ENCODE assay signal across 26 mouse cellular contexts in the genomic region with DNA sequence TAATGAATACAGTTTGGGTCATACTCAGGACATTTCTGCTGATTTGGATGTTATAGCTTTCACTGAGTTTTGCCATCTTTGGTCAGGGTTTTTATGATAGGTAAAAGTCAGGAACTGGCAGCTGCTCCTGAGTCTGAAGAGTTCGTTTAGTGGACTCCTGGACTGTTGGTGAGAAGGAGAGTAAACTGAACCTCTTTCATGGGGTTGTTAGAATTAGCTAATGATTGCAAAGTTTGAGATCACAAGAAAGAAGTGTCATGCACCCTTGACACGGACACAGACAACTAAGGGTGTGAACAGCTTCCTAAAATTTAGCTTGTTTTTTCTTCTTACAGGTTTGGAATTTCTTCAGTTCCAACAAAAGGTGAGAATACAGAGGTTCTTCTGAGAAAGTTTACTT. TPM values are rescaled to one million over a fixed set of nuclear protein-coding genes. Genes with fewer than 3 reads are reported as not detected.
DNase-seq lines count a peak whose midpoint lies in the region; ATAC-seq lines count a peak whose summit lies in the region.
"Had no signal": no experiment of that assay in that cellular context is flagged by ENCODE, and none has a peak within 500 bp of the region (broad histone marks: within the 10 kb centered on the region; RNA-seq: fewer than 3 reads in every experiment).

No protein-coding gene starts in this region.

- 0 out of 2 replicates have a peak, but pooled peaks cover 3% of the 10 kb centered on the region for H3K4me1 ChIP-seq in kidney, embryonic 16.5 days (ENCODE audit: insufficient read depth, low read length)
- H3K4me1 ChIP-seq in kidney, embryonic 15.5 days, result peaks cover 10% of the 10 kb centered on the region; the same call in 1 of the 2 replicates
- H3K4me1 ChIP-seq: embryonic facial prominence, embryonic 12.5 days; embryonic facial prominence, embryonic 15.5 days; heart, embryonic 12.5 days; hindbrain, embryonic 10.5 days; hindbrain, embryonic 13.5 days had no signal

- no peaks in the 10 kb centered on the region for H3K27me3 ChIP-seq in kidney, embryonic 16.5 days (ENCODE audit: insufficient read depth, low read length)
- H3K27me3 ChIP-seq in kidney, embryonic 15.5 days, result no peaks in the 10 kb centered on the region
- H3K27me3 ChIP-seq: embryonic facial prominence, embryonic 12.5 days; embryonic facial prominence, embryonic 15.5 days; heart, embryonic 12.5 days; heart, embryonic 15.5 days; hindbrain, embryonic 13.5 days had no signal

- H3K27ac ChIP-seq in kidney, embryonic 16.5 days (ENCODE audit: low read length), result no peak overlapping the region
- H3K27ac ChIP-seq in kidney, embryonic 15.5 days, result no peak overlapping the region
- H3K27ac ChIP-seq: embryonic facial prominence, embryonic 12.5 days; embryonic facial prominence, embryonic 15.5 days; gastrocnemius, adult 2 months; heart, embryonic 15.5 days; hindbrain, embryonic 10.5 days; hindbrain, embryonic 13.5 days had no signal

- no peak for ATAC-seq in kidney, embryonic 16.5 days (ENCODE audit: low FRiP score, low TSS enrichment)
- no peak for ATAC-seq in kidney, embryonic 15.5 days (replicated peaks; ENCODE audit: low FRiP score)
- ATAC-seq: CD4-positive, CD25-positive, alpha-beta regulatory T cell, adult 4 months; forebrain, embryonic 14.5 days; forebrain, postnatal 0 days had no signal

- H3K4me2 ChIP-seq in kidney, embryonic 16.5 days (replicated peaks; ENCODE audit: low read depth, low read length), result no peak overlapping the region
- H3K4me2 ChIP-seq in kidney, embryonic 15.5 days, result no peak overlapping the region
- H3K4me2 ChIP-seq: embryonic facial prominence, embryonic 12.5 days; embryonic facial prominence, embryonic 15.5 days; heart, embryonic 12.5 days; heart, embryonic 15.5 days; hindbrain, embryonic 13.5 days had no signal

- 35% methylated on average over 2 of the region's 2 CpGs for WGBS in kidney, embryonic 16.5 days
- 20% methylated on average over 2 of the region's 2 CpGs for WGBS in kidney, embryonic 15.5 days

- no peak overlapping the region for H3K9ac ChIP-seq in kidney, embryonic 16.5 days (replicated peaks; ENCODE audit: low read length)
- no peak overlapping the region for H3K9ac ChIP-seq in kidney, embryonic 15.5 days
- H3K9ac ChIP-seq: embryonic facial prominence, embryonic 12.5 days; embryonic facial prominence, embryonic 15.5 days; forebrain, postnatal 0 days; heart, embryonic 12.5 days; heart, embryonic 15.5 days; hindbrain, embryonic 13.5 days had no signal

- no peaks in the 10 kb centered on the region for H3K9me3 ChIP-seq in kidney, embryonic 16.5 days (ENCODE audit: low read length)
- H3K9me3 ChIP-seq in kidney, embryonic 15.5 days (replicated peaks), result no peaks in the 10 kb centered on the region
- H3K9me3 ChIP-seq: embryonic facial prominence, embryonic 12.5 days; embryonic facial prominence, embryonic 15.5 days; heart, embryonic 12.5 days; heart, embryonic 15.5 days; hindbrain, embryonic 10.5 days; hindbrain, embryonic 13.5 days had no signal

- H3K36me3 ChIP-seq in kidney, embryonic 16.5 days (ENCODE audit: insufficient read depth, low read length), result peaks cover 35% of the 10 kb centered on the region
- H3K36me3 ChIP-seq in kidney, embryonic 15.5 days, result peaks cover 70% of the 10 kb centered on the region

- DNase-seq in kidney, adult 8-10 months, result peak; percentile 5 to 19
- DNase-seq in kidney, postnatal 14 days, result peak; percentile 8
- peak; percentile 29 to 33 for DNase-seq in kidney, postnatal 36 days
- peak; percentile 29 for DNase-seq in yolk sac, embryonic 10.5 days (ENCODE audit: low spot score)
- DNase-seq: adrenal gland, adult 2 months; adrenal gland, postnatal 14 days; cerebellum, adult 11 months; cerebellum, adult 2 months; cerebellum, adult 9-11 months; cerebellum, postnatal 25 days; forebrain, postnatal 0 days; gastrocnemius, adult 2 months; gastrocnemius, postnatal 25 days; heart, adult 18-20 months; heart, postnatal 10 days; heart, postnatal 36 days had no signal

- no peak overlapping the region for H3K4me3 ChIP-seq in kidney, embryonic 16.5 days (ENCODE audit: low read length)
- no peak overlapping the region for H3K4me3 ChIP-seq in kidney, embryonic 15.5 days (replicated peaks)
- H3K4me3 ChIP-seq: embryonic facial prominence, embryonic 12.5 days; embryonic facial prominence, embryonic 15.5 days; gastrocnemius, adult 2 months; heart, embryonic 12.5 days; heart, embryonic 15.5 days; hindbrain, embryonic 10.5 days; hindbrain, embryonic 13.5 days had no signal

RNA-seq across cellular contexts. Expression of gene Ormdl2, which starts 27.0 kb away (rescaled TPM):
- polyA plus RNA-seq in kidney, embryonic 16.5 days (2015; fragmentation: Nextera tagmentation; extraction: Ambion mirVana), result 94.4 and 100 TPM in 2 replicates
- polyA plus RNA-seq in kidney, embryonic 15.5 days (2015; fragmentation: Nextera tagmentation; extraction: Ambion mirVana), result 80.9 and 83.4 TPM in 2 replicates

RNA-seq across cellular contexts. Expression of gene Sarnp, which starts 31.3 kb away (rescaled TPM):
- 194 and 198 TPM in 2 replicates for polyA plus RNA-seq in kidney, embryonic 16.5 days (2015; fragmentation: Nextera tagmentation; extraction: Ambion mirVana)
- polyA plus RNA-seq in kidney, embryonic 15.5 days (2015; fragmentation: Nextera tagmentation; extraction: Ambion mirVana), result 208 and 213 TPM in 2 replicates

RNA-seq across cellular contexts. Expression of gene Gdf11, which starts 43.1 kb away (rescaled TPM):
- 6.8 and 7.8 TPM in 2 replicates for polyA plus RNA-seq in kidney, embryonic 16.5 days (2015; fragmentation: Nextera tagmentation; extraction: Ambion mirVana)
- 7.2 and 8.7 TPM in 2 replicates for polyA plus RNA-seq in kidney, embryonic 15.5 days (2015; fragmentation: Nextera tagmentation; extraction: Ambion mirVana)

RNA-seq across cellular contexts. Expression of gene Tmem198b, which starts 44.3 kb away (rescaled TPM):
- polyA plus RNA-seq in kidney, embryonic 16.5 days (2015; fragmentation: Nextera tagmentation; extraction: Ambion mirVana), result 19.3 and 22.9 TPM in 2 replicates
- polyA plus RNA-seq in kidney, embryonic 15.5 days (2015; fragmentation: Nextera tagmentation; extraction: Ambion mirVana), result 16.7 and 20.6 TPM in 2 replicates

RNA-seq across cellular contexts. Expression of gene Dnajc14, which starts 44.6 kb away (rescaled TPM):
- polyA plus RNA-seq in kidney, embryonic 16.5 days (2015; fragmentation: Nextera tagmentation; extraction: Ambion mirVana), result 63.2 and 64.9 TPM in 2 replicates
- 54.0 and 56.0 TPM in 2 replicates for polyA plus RNA-seq in kidney, embryonic 15.5 days (2015; fragmentation: Nextera tagmentation; extraction: Ambion mirVana)
